29 mouse cellular contexts compared by ENCODE assay signal in the genomic region with DNA sequence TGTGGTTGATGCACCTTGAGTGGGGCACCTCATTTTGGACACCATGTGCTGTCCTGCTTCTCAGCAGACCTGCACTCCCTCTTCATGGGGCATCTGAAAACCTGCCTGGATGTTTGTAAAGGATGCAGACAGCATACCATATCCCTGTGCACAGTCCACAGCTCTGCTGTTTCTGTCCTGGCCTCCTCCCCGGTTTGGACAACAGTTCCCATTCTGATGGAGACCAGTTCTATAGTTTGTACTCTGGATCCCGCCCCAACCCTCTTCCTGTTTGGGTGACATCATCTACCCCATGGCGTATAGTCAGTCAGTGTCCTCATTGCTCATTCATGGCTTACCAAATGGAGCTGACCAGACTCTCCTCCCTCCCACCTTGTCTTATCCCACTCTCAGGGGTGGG. TPM values are rescaled to one million over a fixed set of nuclear protein-coding genes. Genes with fewer than 3 reads are reported as not detected.
DNase-seq lines count a peak whose midpoint lies in the region; ATAC-seq and TF ChIP-seq lines count a peak whose summit lies in the region.
"Had no signal": no experiment of that assay in that cellular context is flagged by ENCODE, and none has a peak within 500 bp of the region (broad histone marks: within the 10 kb centered on the region; RNA-seq: fewer than 3 reads in every experiment).

No protein-coding gene starts in this region.

- no peaks in the 10 kb centered on the region for H3K9me3 ChIP-seq in midbrain, embryonic 11.5 days (ENCODE audit: control insufficient read depth, low read length)
- H3K9me3 ChIP-seq in midbrain, embryonic 15.5 days = no peaks in the 10 kb centered on the region
- H3K9me3 ChIP-seq: embryonic facial prominence, embryonic 10.5 days; embryonic facial prominence, embryonic 13.5 days; forebrain, embryonic 12.5 days; forebrain, embryonic 15.5 days; G1E; heart, embryonic 15.5 days had no signal

- H3K9ac ChIP-seq in midbrain, embryonic 11.5 days (ENCODE audit: low read length) = no peak overlapping the region
- no peak overlapping the region for H3K9ac ChIP-seq in midbrain, embryonic 15.5 days
- H3K9ac ChIP-seq: embryonic facial prominence, embryonic 13.5 days; forebrain, embryonic 12.5 days; forebrain, embryonic 15.5 days; heart, embryonic 15.5 days; hindbrain, embryonic 14.5 days had no signal

- ATAC-seq in midbrain, embryonic 11.5 days (ENCODE audit: low FRiP score) = no peak
- ATAC-seq in midbrain, embryonic 15.5 days (replicated peaks) = no peak
- ATAC-seq: forebrain, embryonic 15.5 days; hindbrain, postnatal 0 days; inflammation-experienced regulatory T-cells, adult 6 months; Patski had no signal

- H3K27me3 ChIP-seq in kidney, adult 2 months (replicated peaks; ENCODE audit: control insufficient read depth, insufficient read depth, low read length) = no peaks in the 10 kb centered on the region
- no peaks in the 10 kb centered on the region; the same call in 1 of the 2 replicates for H3K27me3 ChIP-seq in midbrain, embryonic 11.5 days (ENCODE audit: control insufficient read depth, insufficient read depth, low read length)
- no peaks in the 10 kb centered on the region for H3K27me3 ChIP-seq in midbrain, embryonic 15.5 days (replicated peaks)
- H3K27me3 ChIP-seq: embryonic facial prominence, embryonic 13.5 days; forebrain, embryonic 12.5 days; forebrain, embryonic 15.5 days; heart, embryonic 15.5 days; Patski had no signal

- H3K36me3 ChIP-seq in kidney, adult 2 months (ENCODE audit: control insufficient read depth, insufficient read depth, low read length) = no peaks in the 10 kb centered on the region; the same call in 1 of the 2 replicates
- no peaks in the 10 kb centered on the region for H3K36me3 ChIP-seq in midbrain, embryonic 11.5 days (ENCODE audit: control insufficient read depth, insufficient read depth, low read length)
- H3K36me3 ChIP-seq in midbrain, embryonic 15.5 days (replicated peaks) = no peaks in the 10 kb centered on the region
- H3K36me3 ChIP-seq: forebrain, embryonic 12.5 days; forebrain, embryonic 15.5 days; G1E; heart, embryonic 15.5 days had no signal

- no peak for TF ChIP-seq POLR2A in kidney, adult 2 months (IDR thresholded peaks at IDR 0.05; ENCODE audit: low read depth, low read length)

- H3K4me3 ChIP-seq in kidney, adult 2 months (ENCODE audit: insufficient read depth, low read depth, low read length) = peak overlapping the region; percentile 2; the same call in 1 of the 2 replicates
- H3K4me3 ChIP-seq in midbrain, embryonic 11.5 days (ENCODE audit: low read depth, low read length) = no peak overlapping the region
- no peak overlapping the region for H3K4me3 ChIP-seq in midbrain, embryonic 15.5 days
- H3K4me3 ChIP-seq: embryonic facial prominence, embryonic 10.5 days; embryonic facial prominence, embryonic 13.5 days; erythroblast, embryonic 14.5 days; forebrain, embryonic 12.5 days; forebrain, embryonic 15.5 days; heart, adult 2 months; heart, embryonic 15.5 days had no signal

- WGBS in kidney, adult 2 months = 80% methylated on average over 3 of the region's 3 CpGs
- 90% methylated on average over 3 of the region's 3 CpGs for WGBS in midbrain, embryonic 11.5 days
- WGBS in midbrain, embryonic 15.5 days = 82% methylated on average over 3 of the region's 3 CpGs

- H3K27ac ChIP-seq in kidney, adult 2 months (ENCODE audit: insufficient read depth, low read depth, low read length) = peak overlapping the region; percentile 11; the same call in 1 of the 2 replicates
- H3K27ac ChIP-seq in midbrain, embryonic 11.5 days (ENCODE audit: low read depth, low read length) = no peak overlapping the region
- no peak overlapping the region for H3K27ac ChIP-seq in midbrain, embryonic 15.5 days
- H3K27ac ChIP-seq: embryonic facial prominence, embryonic 10.5 days; embryonic facial prominence, embryonic 13.5 days; forebrain, embryonic 12.5 days; forebrain, embryonic 15.5 days; heart, adult 2 months; heart, embryonic 15.5 days; hindbrain, embryonic 14.5 days; hindbrain, postnatal 0 days had no signal

- 0 out of 2 replicates have a peak, but pooled peaks cover 5% of the 10 kb centered on the region for H3K4me1 ChIP-seq in kidney, adult 2 months (ENCODE audit: control insufficient read depth, insufficient read depth, low read length)
- H3K4me1 ChIP-seq in midbrain, embryonic 11.5 days (ENCODE audit: control insufficient read depth, insufficient read depth, low read length) = no peaks in the 10 kb centered on the region; the same call in 1 of the 2 replicates
- peaks cover 24% of the 10 kb centered on the region for H3K4me1 ChIP-seq in midbrain, embryonic 15.5 days

- H3K4me2 ChIP-seq in midbrain, embryonic 11.5 days = no peak overlapping the region
- H3K4me2 ChIP-seq in midbrain, embryonic 15.5 days = no peak overlapping the region
- H3K4me2 ChIP-seq: embryonic facial prominence, embryonic 13.5 days; forebrain, embryonic 12.5 days; forebrain, embryonic 15.5 days; heart, embryonic 11.5 days; heart, embryonic 15.5 days; hindbrain, embryonic 14.5 days had no signal

- no peak for TF ChIP-seq CTCF in kidney, adult 2 months (conservative IDR thresholded peaks at IDR 0.05; ENCODE audit: insufficient read depth, insufficient read length, low read depth, low read length)

- DNase-seq in cerebellum, adult 9-10 months = peak; percentile 16
- DNase-seq in cerebellum, adult 18-20 months = no peak
- no peak for DNase-seq in kidney, adult 2 months
- DNase-seq in kidney, postnatal 14 days = no peak
- peak; percentile 60 for DNase-seq in midbrain, embryonic 11.5 days (ENCODE audit: low spot score, missing footprints)
- DNase-seq: adrenal gland, postnatal 10 days; adrenal gland, postnatal 36 days; B cell, adult 2 months; cerebellum, adult 2 months; cerebellum, postnatal 10 days; cerebellum, postnatal 36 days; embryo, embryonic 11 days; gastrocnemius, postnatal 25 days; heart, adult 2 months; heart, postnatal 14 days; heart, postnatal 4 days had no signal

RNA-seq across cellular contexts. Expression of a gene that starts 5.1 kb away (rescaled TPM):
- polyA plus RNA-seq in kidney, adult 2 months (2012; rRNA removed) = 176 and 271 TPM in 2 replicates
- 8.9 and 10.0 TPM in 2 replicates for polyA plus RNA-seq in midbrain, embryonic 11.5 days (2014; fragmentation: Nextera tagmentation; extraction: Ambion mirVana)
- polyA plus RNA-seq in midbrain, embryonic 15.5 days (2015; fragmentation: Nextera tagmentation; extraction: Ambion mirVana) = 14.7 and 17.5 TPM in 2 replicates
- polyA plus RNA-seq: G1E had no signal

Comparison
In these comparisons a context has a peak if more than half of its experiments do, and no peak if none do; other contexts are left out.
1. DNase-seq: peak in cerebellum, adult 9-10 months (single experiment) and midbrain, embryonic 11.5 days (single experiment); none in cerebellum, adult 18-20 months (0 of 2), kidney, adult 2 months (single experiment) and kidney, postnatal 14 days (single experiment).